In genomic region chr1:37695732-37696131, GRCm38 (mm10) we compare ENCODE assay signal across 22 mouse cellular contexts. TPM values are rescaled to one million over a fixed set of nuclear protein-coding genes. Genes with fewer than 3 reads are reported as not detected.
"Had no signal": no experiment of that assay in that cellular context is flagged by ENCODE, and none has a peak within 500 bp of the region (broad histone marks: within the 10 kb centered on the region; RNA-seq: fewer than 3 reads in every experiment).

No protein-coding gene starts in this region.

- H3K36me3 ChIP-seq: limb, embryonic 10.5 days; limb, embryonic 13.5 days; liver, embryonic 12.5 days; liver, embryonic 15.5 days; lung, embryonic 15.5 days; midbrain, embryonic 10.5 days; midbrain, embryonic 13.5 days; neural tube, embryonic 13.5 days had no signal

- H3K4me3 ChIP-seq: limb, embryonic 10.5 days; limb, embryonic 13.5 days; liver, embryonic 12.5 days; liver, embryonic 15.5 days; lung, embryonic 15.5 days; megakaryocyte, embryonic 14.5 days; midbrain, embryonic 10.5 days; midbrain, embryonic 13.5 days; myocyte; neural tube, embryonic 13.5 days had no signal

- H3K27me3 ChIP-seq: liver, embryonic 15.5 days; lung, embryonic 15.5 days; midbrain, embryonic 13.5 days; neural tube, embryonic 13.5 days had no signal

- H3K27ac ChIP-seq: limb, embryonic 10.5 days; limb, embryonic 13.5 days; liver, embryonic 12.5 days; liver, embryonic 15.5 days; midbrain, embryonic 10.5 days; midbrain, embryonic 13.5 days; neural tube, embryonic 13.5 days had no signal

- H3K9me3 ChIP-seq: limb, embryonic 10.5 days; limb, embryonic 13.5 days; liver, embryonic 12.5 days; liver, embryonic 15.5 days; lung, embryonic 15.5 days; megakaryocyte, embryonic 14.5 days; midbrain, embryonic 10.5 days; midbrain, embryonic 13.5 days; neural tube, embryonic 13.5 days had no signal

- H3K4me1 ChIP-seq: liver, embryonic 12.5 days; liver, embryonic 15.5 days had no signal

- ATAC-seq: liver, embryonic 12.5 days; midbrain, embryonic 13.5 days; midbrain, embryonic 16.5 days had no signal

- DNase-seq: kidney, adult 9 months; kidney, postnatal 14 days; kidney, postnatal 4 days; layer of hippocampus, adult 9-11 months; layer of hippocampus, postnatal 36 days; liver; lung, postnatal 10 days; lung, postnatal 36 days; thymus, adult 18-20 months; thymus, postnatal 25 days had no signal

RNA-seq across cellular contexts. Expression of gene 2010300C02Rik, which starts 24.2 kb away (rescaled TPM):
- total RNA-seq: monocyte, adult 5-6 weeks had no signal
- polyA plus RNA-seq: myocyte had no signal
